Mouse (Mus musculus): ENCODE measurements around the gene Ripor2.

The Ripor2 gene

DNA sequence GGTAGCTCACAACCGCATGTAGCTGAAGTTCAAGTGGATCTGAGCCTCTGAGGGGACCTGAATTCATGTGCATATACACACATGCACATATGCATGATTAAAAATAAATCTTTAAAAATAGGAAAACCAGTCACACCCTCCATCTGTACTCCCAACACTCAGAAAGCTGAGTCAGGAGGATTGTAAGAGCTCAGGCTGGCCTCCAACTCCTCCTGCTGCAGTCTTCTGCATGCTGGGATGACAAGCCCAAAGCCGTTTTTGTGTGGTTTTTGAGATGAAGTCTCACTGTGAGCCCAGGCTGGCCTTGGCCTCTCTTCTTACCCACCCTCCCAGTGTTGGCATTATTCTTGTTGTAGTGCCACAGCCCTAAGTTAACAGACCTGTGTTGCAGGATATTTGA, 196.0 kb downstream of the Ripor2 start:
- no peak for DNase-seq

DNA sequence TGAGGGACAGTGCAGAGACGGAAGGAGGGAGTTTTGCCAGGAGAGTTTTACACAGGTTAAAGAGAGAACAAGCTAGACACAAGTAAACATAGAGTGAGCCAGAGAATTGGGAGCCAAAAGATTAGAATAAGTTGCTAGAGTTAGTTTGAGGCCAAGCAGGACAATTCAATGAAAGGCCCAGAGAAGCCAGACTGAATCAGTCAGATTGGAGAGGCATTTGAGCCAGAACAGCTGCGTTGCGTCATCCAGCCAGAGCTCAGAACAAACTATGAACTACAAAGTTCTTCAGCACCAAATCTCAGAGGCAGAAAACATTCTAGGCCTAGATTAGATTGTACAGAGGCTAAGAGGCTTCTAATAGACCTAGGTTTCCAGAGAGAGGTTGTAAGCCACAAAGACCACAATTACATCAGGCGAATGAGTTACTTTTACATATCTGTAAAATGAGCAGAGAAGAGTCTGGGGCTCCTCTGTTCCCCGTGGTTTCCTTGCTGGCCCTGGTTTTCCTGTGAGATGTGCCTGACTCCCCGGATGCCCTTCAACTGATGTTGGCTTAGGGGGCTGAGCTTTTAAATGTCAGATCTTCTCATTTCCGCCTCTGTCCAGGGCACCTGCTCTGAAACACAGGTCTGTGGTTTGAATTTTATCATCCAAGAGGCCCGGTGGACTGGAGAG, 196.9 kb downstream of the Ripor2 start:
- no peak for DNase-seq

GRCm38 (mm10) chr13:24781916-24782315, 199.9 kb downstream of the Ripor2 start:
- DNase-seq: no peak
